Mouse (Mus musculus): ENCODE data around the gene Zfp239. TPM values are rescaled to one million over a fixed set of nuclear protein-coding genes. Genes with fewer than 3 reads are reported as not detected.

Zfp239 gene
- total and polyA plus RNA-seq, 3 experiments: 18.6 to 20.4 TPM; not detected in 1

GRCm38 (mm10) chr6:117878700-117879407 is 17.0 kb downstream of the Zfp239 start:
- Histone ChIP-seq H3K9ac (ENCODE audit: control insufficient read depth, low read depth, low read length, poor library complexity, severe bottlenecking) (peak overlapping the region; percentile 96), H3K4me3 (ENCODE audit: control insufficient read depth in 1 of 2, insufficient read depth in 1 of 2, low read depth in 2 of 2, low read length in 2 of 2) (peak overlapping the region; percentile 60 to 70), H3K27ac (ENCODE audit: control insufficient read depth, low read depth, low read length) (peak overlapping the region; percentile 99), H3K36me3 (ENCODE audit: control insufficient read depth in 1 of 2, insufficient read depth in 2 of 2, low read length in 2 of 2) (peaks cover 0 to 22% of the 10 kb centered on the region in 2 experiments; a peak in 2 of 4 replicates), H3K4me1 (ENCODE audit: control insufficient read depth in 1 of 2, insufficient read depth in 2 of 2, low read length in 2 of 2) (peaks cover 10 to 19% of the 10 kb centered on the region in 2 experiments), H3K27me3 (ENCODE audit: control insufficient read depth in 1 of 2, insufficient read depth in 2 of 2, low read length in 2 of 2) (no peaks in the 10 kb centered on the region), H3K9me3 (replicated peaks; ENCODE audit: insufficient read depth, low read length) (no peaks in the 10 kb centered on the region), H3K79me2 (ENCODE audit: control insufficient read depth, insufficient read depth, low read length, poor library complexity) (peaks cover 11% of the 10 kb centered on the region)
- TF ChIP-seq ELF1 (IDR thresholded peaks at IDR 0.05; ENCODE audit: low read depth, low read length) (peak; percentile 96), POLR2A (IDR thresholded peaks at IDR 0.05; ENCODE audit: control insufficient read depth in 1 of 2, insufficient read depth in 1 of 2, low read depth in 1 of 2, low read length in 2 of 2, poor library complexity in 1 of 2) (peak in 1 of 2 experiments; percentile 88), JUND (IDR thresholded peaks at IDR 0.05; ENCODE audit: low read depth, low read length) (no peak), CHD1 (IDR thresholded peaks at IDR 0.05; ENCODE audit: low read depth, low read length) (peak; percentile 92), ETS1 (IDR thresholded peaks at IDR 0.05; ENCODE audit: low read depth, low read length) (peak; percentile 69), E2F4 (IDR thresholded peaks at IDR 0.05; ENCODE audit: borderline replicate concordance, low read depth, low read length) (no peak), MAX (IDR thresholded peaks at IDR 0.05; ENCODE audit: low read length) (no peak), ZNF384 (IDR thresholded peaks at IDR 0.05; ENCODE audit: low read depth, low read length) (no peak), SIN3A (IDR thresholded peaks at IDR 0.05; ENCODE audit: low read length) (peak; percentile 42; the same call in 1 of the 2 replicates), HCFC1 (IDR thresholded peaks at IDR 0.05; ENCODE audit: low read depth, low read length) (peak; percentile 87), UBTF (IDR thresholded peaks at IDR 0.05; ENCODE audit: borderline replicate concordance, insufficient read depth, low read depth, low read length) (no peak), RCOR1 (IDR thresholded peaks at IDR 0.05; ENCODE audit: low read depth, low read length) (peak; percentile 41; the same call in 1 of the 2 replicates), USF1 (IDR thresholded peaks at IDR 0.05; ENCODE audit: low read depth, low read length) (no peak), RAD21 (IDR thresholded peaks at IDR 0.05; ENCODE audit: low read depth, low read length) (no peak), POLR2AphosphoS2 (IDR thresholded peaks at IDR 0.05; ENCODE audit: low read length) (peak; percentile 74), KAT2A (conservative IDR thresholded peaks at IDR 0.05; ENCODE audit: low read depth, low read length) (peak; percentile 62), MAFK (IDR thresholded peaks at IDR 0.05; ENCODE audit: borderline replicate concordance, low read depth, low read length) (no peak), ZKSCAN1 (IDR thresholded peaks at IDR 0.05; ENCODE audit: low read depth, low read length) (no peak), CTCF (IDR thresholded peaks at IDR 0.05 in 2 of 3, conservative IDR thresholded peaks at IDR 0.05 in 1 of 3; ENCODE audit: control insufficient read depth in 1 of 3, insufficient read depth in 1 of 3, low read depth in 2 of 3, low read length in 3 of 3, poor library complexity in 1 of 3, severe bottlenecking in 1 of 3) (no peak), TCF12 (IDR thresholded peaks at IDR 0.05; ENCODE audit: low read depth, low read length) (peak; percentile 63), BHLHE40 (IDR thresholded peaks at IDR 0.05; ENCODE audit: borderline replicate concordance, low read depth, low read length) (no peak), GATA1 (IDR thresholded peaks at IDR 0.05; ENCODE audit: low read depth, low read length) (peak; percentile 69), MEF2A (IDR thresholded peaks at IDR 0.05; ENCODE audit: extremely low read depth, insufficient replicate concordance, low read depth, low read length, poor library complexity, severe bottlenecking) (no peak), SMC3 (IDR thresholded peaks at IDR 0.05; ENCODE audit: low read depth, low read length) (no peak), MYC (IDR thresholded peaks at IDR 0.05; ENCODE audit: low read depth, low read length) (no peak), ZC3H11A (IDR thresholded peaks at IDR 0.05; ENCODE audit: low read depth, low read length) (no peak), TBP (IDR thresholded peaks at IDR 0.05; ENCODE audit: low read depth, low read length) (peak; percentile 63; the same call in 1 of the 2 replicates), GABPA (IDR thresholded peaks at IDR 0.05; ENCODE audit: low read depth, low read length) (no peak), TAL1 (IDR thresholded peaks at IDR 0.05; ENCODE audit: low read length) (no peak; the same call in 1 of the 2 replicates), MAZ (IDR thresholded peaks at IDR 0.05; ENCODE audit: low read depth, low read length) (no peak), EP300 (IDR thresholded peaks at IDR 0.05; ENCODE audit: low read depth in 1 of 2, low read length in 2 of 2) (peak in 1 of 2 experiments; percentile 52; a peak in 2 of 4 replicates), MYB (IDR thresholded peaks at IDR 0.05; ENCODE audit: low read depth, low read length) (no peak), ZMIZ1 (IDR thresholded peaks at IDR 0.05; ENCODE audit: low read depth, low read length) (peak; percentile 84)
- peak; percentile 98 for DNase-seq (ENCODE audit: low read depth, low spot score)
